8 mouse cellular contexts compared by ENCODE assay signal in genomic region chr13:30186456-30186855, GRCm38 (mm10). TPM values are rescaled to one million over a fixed set of nuclear protein-coding genes. Genes with fewer than 3 reads are reported as not detected.
DNase-seq lines count a peak whose midpoint lies in the region; ATAC-seq and TF ChIP-seq lines count a peak whose summit lies in the region.

No protein-coding gene starts in this region.

- no peaks in the 10 kb centered on the region for H3K27me3 ChIP-seq in kidney, adult 2 months (replicated peaks; ENCODE audit: control insufficient read depth, insufficient read depth, low read length)
- H3K27me3 ChIP-seq in hindbrain, embryonic 10.5 days (ENCODE audit: insufficient read depth, poor library complexity, severe bottlenecking), result no peaks in the 10 kb centered on the region
- no peaks in the 10 kb centered on the region for H3K27me3 ChIP-seq in neural tube, embryonic 15.5 days (replicated peaks)

- TF ChIP-seq POLR2A in kidney, adult 2 months (IDR thresholded peaks at IDR 0.05; ENCODE audit: low read depth, low read length), result no peak

- no peaks in the 10 kb centered on the region for H3K4me1 ChIP-seq in kidney, adult 2 months (ENCODE audit: control insufficient read depth, insufficient read depth, low read length)
- peaks cover 17% of the 10 kb centered on the region for H3K4me1 ChIP-seq in hindbrain, embryonic 10.5 days (replicated peaks)
- H3K4me1 ChIP-seq in neural tube, embryonic 15.5 days, result peaks cover 13% of the 10 kb centered on the region

- no peak overlapping the region for H3K27ac ChIP-seq in kidney, adult 2 months (ENCODE audit: insufficient read depth, low read depth, low read length)
- H3K27ac ChIP-seq in hindbrain, embryonic 10.5 days, result peak overlapping the region; percentile 53
- H3K27ac ChIP-seq in neural tube, embryonic 15.5 days (replicated peaks), result 0 out of 2 replicates have a peak overlapping the region, but pooled peaks have one; percentile 45

- H3K36me3 ChIP-seq in kidney, adult 2 months (ENCODE audit: control insufficient read depth, insufficient read depth, low read length), result no peaks in the 10 kb centered on the region
- H3K36me3 ChIP-seq in hindbrain, embryonic 10.5 days, result no peaks in the 10 kb centered on the region
- no peaks in the 10 kb centered on the region for H3K36me3 ChIP-seq in neural tube, embryonic 15.5 days

- intact Hi-C loops in left cerebral cortex, postnatal 36 days (cut with DNase I), result no loop called here

- peak; percentile 92 for ATAC-seq in neural tube, embryonic 15.5 days (ENCODE audit: low FRiP score)
- ATAC-seq in erythroid progenitor cell, adult 5-6 weeks (replicated peaks; ENCODE audit: low FRiP score, poor library complexity, severe bottlenecking), result no peak

- no peak for TF ChIP-seq CTCF in kidney, adult 2 months (conservative IDR thresholded peaks at IDR 0.05; ENCODE audit: insufficient read depth, insufficient read length, low read depth, low read length)

- H3K4me3 ChIP-seq in kidney, adult 2 months (ENCODE audit: insufficient read depth, low read depth, low read length), result no peak overlapping the region
- H3K4me3 ChIP-seq in hindbrain, embryonic 10.5 days, result no peak overlapping the region
- no peak overlapping the region for H3K4me3 ChIP-seq in neural tube, embryonic 15.5 days (replicated peaks)

- no peak overlapping the region for H3K9ac ChIP-seq in neural tube, embryonic 15.5 days (replicated peaks)

- 0 out of 2 replicates have a peak overlapping the region, but pooled peaks have one; percentile 3 for H3K4me2 ChIP-seq in neural tube, embryonic 15.5 days

- no peaks in the 10 kb centered on the region for H3K9me3 ChIP-seq in hindbrain, embryonic 10.5 days
- H3K9me3 ChIP-seq in neural tube, embryonic 15.5 days (replicated peaks), result no peaks in the 10 kb centered on the region

- peak; percentile 31 to 55 for DNase-seq in kidney, postnatal 4 days
- DNase-seq in kidney, adult 2 months, result no peak
- DNase-seq in hindbrain, embryonic 10.5 days (ENCODE audit: low spot score), result peak; percentile 6
- DNase-seq in left cerebral cortex, postnatal 36 days (ENCODE audit: low spot score in 2 of 2), result peak; percentile 43 to 52
- DNase-seq in thymus, postnatal 0 days (ENCODE audit: low spot score), result no peak
- DNase-seq in adrenal gland, adult (ENCODE audit: inconsistent age in 2 of 2, low spot score in 1 of 2), result no peak

- 66% methylated on average over 8 of the region's 8 CpGs for WGBS in kidney, adult 2 months
- 59% methylated on average over 8 of the region's 8 CpGs for whole genome bisulfite sequencing in hindbrain, embryonic 10.5 days
- 32% methylated on average over 8 of the region's 8 CpGs for WGBS in neural tube, embryonic 15.5 days

RNA-seq across cellular contexts. Expression of gene Mboat1, which starts 50.2 kb away (rescaled TPM):
- polyA plus RNA-seq in kidney, adult 2 months (2012; rRNA removed), result 4.1 and 6.9 TPM in 2 replicates
- polyA plus RNA-seq in hindbrain, embryonic 10.5 days (2016; fragmentation: Nextera tagmentation; extraction: Ambion mirVana), result 5.1 and 5.4 TPM in 2 replicates
- 1 to 10 TPM in 1 of 2 experiments, under 1 TPM in 1; 0.75 to 1.1 TPM for total RNA-seq in left cerebral cortex, postnatal 36 days (2021)
- 2.3 and 8.7 TPM in 2 replicates for polyA plus RNA-seq in neural tube, embryonic 15.5 days (2015; fragmentation: Nextera tagmentation; extraction: Ambion mirVana)
- 10.6 and 12.9 TPM in 2 replicates for polyA plus RNA-seq in thymus, postnatal 0 days (2015; fragmentation: Nextera tagmentation; extraction: Ambion mirVana)
- total RNA-seq in erythroid progenitor cell, adult 5-6 weeks (2015; ENCODE audit: low replicate concordance), result 0.84 and 6.1 TPM in 2 replicates
- total RNA-seq in erythroid progenitor cell, adult 5-6 weeks (2017; ENCODE audit: low replicate concordance), result 1.7 TPM in 1 of 2 replicates, not detected in the other

Comparison
In these comparisons a context has a peak if more than half of its experiments do, and no peak if none do; other contexts are left out.
1. DNase-seq: peak in kidney, postnatal 4 days (2 of 2), hindbrain, embryonic 10.5 days (single experiment) and left cerebral cortex, postnatal 36 days (2 of 2); none in kidney, adult 2 months (single experiment), thymus, postnatal 0 days (single experiment) and adrenal gland, adult (0 of 2).